Mouse (Mus musculus): ENCODE results near the gene Zfp609. TPM values are rescaled to one million over a fixed set of nuclear protein-coding genes. Genes with fewer than 3 reads are reported as not detected.

The Zfp609 gene
- polyA plus RNA-seq, 1 experiment: 10.4 TPM

- no peak overlapping the region for H3K27ac ChIP-seq (ENCODE audit: control insufficient read depth, insufficient read depth, low read depth, low read length)
- H3K4me1 ChIP-seq (ENCODE audit: control insufficient read depth, insufficient read depth, low read length): no peaks in the 10 kb centered on the region
- H3K4me3 ChIP-seq (ENCODE audit: control insufficient read depth, low read depth, low read length): peak overlapping the region; percentile 76
- no peak for TF ChIP-seq POLR2A (IDR thresholded peaks at IDR 0.05; ENCODE audit: control insufficient read depth, low read depth, low read length)
- no peak for TF ChIP-seq CTCF (IDR thresholded peaks at IDR 0.05; ENCODE audit: control insufficient read depth, insufficient read depth, insufficient replicate concordance, low read depth, low read length)
- no peaks in the 10 kb centered on the region for H3K36me3 ChIP-seq (ENCODE audit: control insufficient read depth, insufficient read depth, low read length)
- no peaks in the 10 kb centered on the region for H3K27me3 ChIP-seq (ENCODE audit: control insufficient read depth, insufficient read depth, low read length)
These were observed 7.4 kb upstream of the Zfp609 start for GRCm38 (mm10) chr9:65834628-65835354.

GRCm38 (mm10) chr9:65833640-65834039 lies 6.3 kb upstream of the Zfp609 start:
- no peak for TF ChIP-seq CTCF (IDR thresholded peaks at IDR 0.05; ENCODE audit: control insufficient read depth, insufficient read depth, insufficient replicate concordance, low read depth, low read length)
- no peak for TF ChIP-seq POLR2A (IDR thresholded peaks at IDR 0.05; ENCODE audit: control insufficient read depth, low read depth, low read length)
- Histone ChIP-seq H3K4me3 (ENCODE audit: control insufficient read depth, low read depth, low read length) (no peak overlapping the region), H3K36me3 (ENCODE audit: control insufficient read depth, insufficient read depth, low read length) (no peaks in the 10 kb centered on the region), H3K27me3 (ENCODE audit: control insufficient read depth, insufficient read depth, low read length) (no peaks in the 10 kb centered on the region), H3K27ac (ENCODE audit: control insufficient read depth, insufficient read depth, low read depth, low read length) (no peak overlapping the region), H3K4me1 (ENCODE audit: control insufficient read depth, insufficient read depth, low read length) (no peaks in the 10 kb centered on the region)

GRCm38 (mm10) chr9:65833230-65833629 lies 5.9 kb upstream of the Zfp609 start:
- Histone ChIP-seq H3K27ac (ENCODE audit: control insufficient read depth, insufficient read depth, low read depth, low read length) (no peak overlapping the region), H3K4me1 (ENCODE audit: control insufficient read depth, insufficient read depth, low read length) (no peaks in the 10 kb centered on the region; the same call in 1 of the 2 replicates), H3K36me3 (ENCODE audit: control insufficient read depth, insufficient read depth, low read length) (no peaks in the 10 kb centered on the region), H3K4me3 (ENCODE audit: control insufficient read depth, low read depth, low read length) (no peak overlapping the region), H3K27me3 (ENCODE audit: control insufficient read depth, insufficient read depth, low read length) (no peaks in the 10 kb centered on the region)
- no peak for TF ChIP-seq POLR2A (IDR thresholded peaks at IDR 0.05; ENCODE audit: control insufficient read depth, low read depth, low read length)
- TF ChIP-seq CTCF (IDR thresholded peaks at IDR 0.05; ENCODE audit: control insufficient read depth, insufficient read depth, insufficient replicate concordance, low read depth, low read length): no peak

DNA sequence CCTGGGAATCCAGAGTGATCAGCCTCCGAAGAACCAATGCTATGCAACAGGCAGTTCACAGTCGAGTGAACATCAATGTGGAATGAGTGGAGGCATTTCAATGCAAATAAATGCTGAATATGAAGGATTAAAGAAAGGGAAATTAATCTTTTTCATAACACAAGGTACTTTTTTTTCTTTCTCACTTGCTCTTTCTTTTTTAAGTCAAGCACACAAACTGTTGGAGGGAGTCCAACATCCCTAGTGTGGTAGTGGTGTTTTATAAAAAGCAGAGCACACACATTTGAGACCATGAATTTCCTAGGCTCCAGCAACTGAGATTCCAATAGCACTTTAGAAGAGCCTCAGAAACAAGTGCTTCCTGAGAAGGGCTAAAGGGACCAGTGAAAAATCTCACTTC lies 4.7 kb upstream of the Zfp609 start:
- TF ChIP-seq POLR2A (IDR thresholded peaks at IDR 0.05; ENCODE audit: control insufficient read depth, low read depth, low read length): no peak
- TF ChIP-seq CTCF (IDR thresholded peaks at IDR 0.05; ENCODE audit: control insufficient read depth, insufficient read depth, insufficient replicate concordance, low read depth, low read length): no peak
- no peaks in the 10 kb centered on the region for H3K27me3 ChIP-seq (ENCODE audit: control insufficient read depth, insufficient read depth, low read length)
- no peaks in the 10 kb centered on the region; the same call in 1 of the 2 replicates for H3K4me1 ChIP-seq (ENCODE audit: control insufficient read depth, insufficient read depth, low read length)
- H3K36me3 ChIP-seq (ENCODE audit: control insufficient read depth, insufficient read depth, low read length): no peaks in the 10 kb centered on the region
- no peak overlapping the region for H3K27ac ChIP-seq (ENCODE audit: control insufficient read depth, insufficient read depth, low read depth, low read length)
- no peak overlapping the region for H3K4me3 ChIP-seq (ENCODE audit: control insufficient read depth, low read depth, low read length)

DNA sequence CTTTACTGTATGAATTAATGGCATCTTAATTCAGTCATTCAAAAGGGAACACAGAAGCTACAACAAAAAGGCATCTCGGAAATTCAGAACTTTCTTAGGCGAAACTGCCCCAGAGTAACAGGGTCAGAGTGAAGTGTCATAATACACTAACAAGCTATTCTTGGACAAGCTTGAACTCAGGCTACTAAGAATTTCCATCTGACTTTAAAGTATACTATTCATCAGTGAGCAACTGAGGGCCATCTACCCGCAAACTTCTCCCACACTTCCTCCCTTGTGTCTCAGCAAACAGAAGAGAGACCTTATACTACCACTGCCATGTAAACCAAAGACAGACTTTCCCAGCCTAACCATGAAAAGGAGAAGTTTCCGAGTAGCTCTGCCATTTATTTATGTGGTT lies 3.8 kb upstream of the Zfp609 start:
- no peak overlapping the region for H3K4me3 ChIP-seq (ENCODE audit: control insufficient read depth, low read depth, low read length)
- H3K36me3 ChIP-seq (ENCODE audit: control insufficient read depth, insufficient read depth, low read length): no peaks in the 10 kb centered on the region
- H3K27me3 ChIP-seq (ENCODE audit: control insufficient read depth, insufficient read depth, low read length): no peaks in the 10 kb centered on the region
- H3K27ac ChIP-seq (ENCODE audit: control insufficient read depth, insufficient read depth, low read depth, low read length): no peak overlapping the region
- TF ChIP-seq POLR2A (IDR thresholded peaks at IDR 0.05; ENCODE audit: control insufficient read depth, low read depth, low read length) (no peak), CTCF (IDR thresholded peaks at IDR 0.05; ENCODE audit: control insufficient read depth, insufficient read depth, insufficient replicate concordance, low read depth, low read length) (no peak)
- peaks cover 4% of the 10 kb centered on the region for H3K4me1 ChIP-seq (ENCODE audit: control insufficient read depth, insufficient read depth, low read length)

DNA sequence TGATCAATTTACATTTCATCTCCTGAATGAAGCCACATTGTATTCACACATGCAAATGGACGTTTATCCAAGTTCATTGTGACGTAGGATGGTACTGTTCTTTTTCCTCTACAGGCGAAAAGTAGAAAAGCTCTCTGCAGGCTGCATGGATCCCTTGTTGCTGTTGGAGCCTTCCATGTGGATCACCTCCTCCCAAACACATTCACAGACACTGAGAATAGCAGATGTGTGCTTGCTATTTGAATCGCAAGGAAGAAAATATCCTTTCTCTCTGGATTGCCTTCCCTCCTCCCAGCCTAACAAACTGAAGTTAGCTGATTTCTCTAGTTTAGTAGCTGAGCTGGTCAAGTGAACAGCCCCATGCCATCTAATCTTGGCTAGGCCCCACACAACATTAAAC lies 2.9 kb upstream of the Zfp609 start:
- no peak overlapping the region for H3K27ac ChIP-seq (ENCODE audit: control insufficient read depth, insufficient read depth, low read depth, low read length)
- TF ChIP-seq POLR2A (IDR thresholded peaks at IDR 0.05; ENCODE audit: control insufficient read depth, low read depth, low read length) (no peak), CTCF (IDR thresholded peaks at IDR 0.05; ENCODE audit: control insufficient read depth, insufficient read depth, insufficient replicate concordance, low read depth, low read length) (no peak)
- peaks cover 10% of the 10 kb centered on the region for H3K4me1 ChIP-seq (ENCODE audit: control insufficient read depth, insufficient read depth, low read length)

GRCm38 (mm10) chr9:65829410-65829809 lies 2.0 kb upstream of the Zfp609 start:
- TF ChIP-seq POLR2A (IDR thresholded peaks at IDR 0.05; ENCODE audit: control insufficient read depth, low read depth, low read length) (no peak), CTCF (IDR thresholded peaks at IDR 0.05; ENCODE audit: control insufficient read depth, insufficient read depth, insufficient replicate concordance, low read depth, low read length) (no peak)
- H3K27me3 ChIP-seq (ENCODE audit: control insufficient read depth, insufficient read depth, low read length): no peaks in the 10 kb centered on the region
- H3K36me3 ChIP-seq (ENCODE audit: control insufficient read depth, insufficient read depth, low read length): no peaks in the 10 kb centered on the region
- H3K4me3 ChIP-seq (ENCODE audit: control insufficient read depth, low read depth, low read length): no peak overlapping the region
- no peak overlapping the region for H3K27ac ChIP-seq (ENCODE audit: control insufficient read depth, insufficient read depth, low read depth, low read length)
- peaks cover 10% of the 10 kb centered on the region for H3K4me1 ChIP-seq (ENCODE audit: control insufficient read depth, insufficient read depth, low read length)

More for the DNA sequence above, 2.9 kb upstream of the Zfp609 start:
- no peaks in the 10 kb centered on the region for H3K36me3 ChIP-seq (ENCODE audit: control insufficient read depth, insufficient read depth, low read length)
- H3K4me3 ChIP-seq (ENCODE audit: control insufficient read depth, low read depth, low read length): no peak overlapping the region
- no peaks in the 10 kb centered on the region for H3K27me3 ChIP-seq (ENCODE audit: control insufficient read depth, insufficient read depth, low read length)

All from testis, adult 2 months (tissue).